Mouse (Mus musculus) gastrocnemius, postnatal 10 days (tissue): ENCODE data around the gene Scly. TPM values are rescaled to one million over a fixed set of nuclear protein-coding genes. Genes with fewer than 3 reads are reported as not detected.

Source experiments
- DNase-seq: peaks from one replicate; pipeline ENCODE4 v3.0.0; 2021; ENCODE audit warnings: mixed read lengths
- total RNA-seq, 2 experiments: library from RNA; stranded (reverse); gene quantifications; 2 replicates each; pipeline ENCODE4 v1.2.3; 2021

The Scly gene
- total RNA-seq, 2 experiments from 2014 or later: 11.5 to 12.4 TPM

DNA sequence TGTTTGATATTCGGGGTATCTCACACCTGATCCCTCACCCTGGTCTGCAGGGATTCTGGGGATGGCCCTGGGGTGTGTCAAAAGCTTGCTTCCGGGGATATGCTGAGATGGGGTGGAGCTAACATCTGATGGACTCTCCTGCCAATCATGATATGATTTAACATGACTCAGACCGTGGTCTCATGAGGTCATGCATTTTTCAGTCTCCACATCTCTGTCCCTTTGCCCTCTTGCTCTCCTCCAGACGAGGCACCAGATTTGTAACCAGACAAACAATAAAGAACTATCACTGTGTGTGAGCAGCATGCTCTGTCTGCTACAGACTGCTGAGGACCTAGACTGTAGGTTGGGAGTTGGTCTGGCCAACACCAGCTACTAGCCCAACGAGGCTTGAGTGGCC is 64.0 kb downstream of the Scly start:
- DNase-seq: no peak

DNA sequence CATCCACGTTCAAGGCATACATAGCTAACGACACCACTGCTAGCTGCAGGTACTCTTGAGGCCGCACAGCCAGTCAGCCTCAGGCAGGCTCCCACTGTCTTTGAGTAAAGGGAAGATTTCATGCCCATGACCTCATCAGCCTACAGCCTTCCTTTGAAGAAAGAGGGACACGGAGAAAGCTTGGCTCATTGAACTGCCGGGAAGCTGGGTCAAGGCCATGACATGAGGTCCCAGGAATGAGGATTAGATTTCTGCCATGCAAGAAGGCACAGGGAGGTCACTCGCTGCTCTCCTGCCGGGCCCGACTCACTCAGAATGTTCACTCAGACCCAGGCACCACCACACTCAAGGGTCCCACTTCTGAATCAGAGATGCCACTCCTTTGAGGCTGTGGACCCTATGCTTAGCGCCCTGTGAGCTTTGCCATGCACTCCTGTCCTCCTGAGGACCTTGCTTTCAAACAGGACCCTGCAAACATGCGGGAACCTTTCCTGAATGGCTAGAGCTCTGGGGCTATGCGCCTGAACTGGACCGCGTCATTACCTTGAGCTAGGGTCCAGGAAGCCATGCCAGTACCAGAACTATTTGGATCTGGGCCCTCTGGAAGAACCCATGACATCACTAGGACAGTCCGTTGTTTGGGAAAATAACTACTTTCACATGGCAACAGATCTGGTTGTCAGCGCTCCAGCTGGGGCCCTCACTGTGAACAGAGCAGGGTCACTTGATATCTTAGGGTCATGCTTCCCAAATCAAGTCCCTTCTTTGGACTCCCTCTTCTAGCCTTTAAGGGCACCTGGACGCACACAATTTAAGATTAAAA is 66.9 kb downstream of the Scly start:
- no peak for DNase-seq

GRCm38 (mm10) chr1:91365816-91366214 is 67.7 kb downstream of the Scly start:
- no peak for DNase-seq

DNA sequence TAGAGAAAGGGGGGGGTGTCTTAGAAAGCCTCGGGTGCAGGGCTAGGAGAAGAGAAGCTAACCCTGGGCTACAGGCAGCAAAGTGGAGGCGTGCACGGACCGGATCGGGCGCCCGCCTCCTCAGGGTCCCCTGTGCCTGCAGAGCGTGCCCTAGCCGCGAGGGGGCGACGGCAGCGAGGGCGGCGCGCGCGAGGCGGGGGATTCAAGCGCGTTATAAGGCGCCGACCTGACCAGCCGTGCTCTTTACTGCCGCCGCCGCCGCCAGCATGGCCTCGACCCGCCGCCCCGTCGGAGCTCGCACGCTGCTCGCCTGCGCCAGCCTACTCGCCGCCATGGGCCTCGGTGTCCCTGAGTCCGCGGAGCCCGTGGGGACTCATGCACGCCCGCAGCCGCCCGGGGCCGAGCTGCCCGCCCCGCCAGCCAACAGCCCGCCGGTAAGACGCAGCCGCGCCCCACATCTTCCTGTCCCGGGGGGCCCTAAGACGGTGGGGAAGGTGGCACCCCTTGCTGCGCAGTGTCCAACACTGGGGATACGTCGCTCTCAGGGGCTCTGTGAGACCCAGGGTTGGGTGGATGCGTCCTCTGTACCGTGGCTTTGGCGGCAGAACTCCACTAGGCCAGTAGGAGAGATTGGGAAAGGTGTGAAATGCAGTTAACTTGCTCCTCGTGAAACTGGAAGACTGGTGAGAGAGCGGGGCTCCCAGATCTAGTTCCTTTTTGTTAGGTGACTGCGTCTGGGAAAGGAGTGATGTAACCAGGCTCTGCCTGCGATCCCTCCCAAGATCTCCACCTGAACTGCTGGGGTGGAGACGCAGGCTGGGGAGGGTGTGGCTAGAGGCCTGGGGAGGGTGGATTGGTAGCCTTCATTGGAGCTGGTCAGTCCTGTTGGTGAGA is 68.3 kb downstream of the Scly start, which contains the start of gene Erfe:
Gene Erfe, plus strand, starts transcription at position 216 of the 894 bp plus-strand sequence.
- peak; percentile 80 for DNase-seq

- no peak for DNase-seq
Measured at GRCm38 (mm10) chr1:91367295-91367694, 69.2 kb downstream of the Scly start.

- DNase-seq: no peak
Measured at GRCm38 (mm10) chr1:91369408-91369807, 71.3 kb downstream of the Scly start.

DNA sequence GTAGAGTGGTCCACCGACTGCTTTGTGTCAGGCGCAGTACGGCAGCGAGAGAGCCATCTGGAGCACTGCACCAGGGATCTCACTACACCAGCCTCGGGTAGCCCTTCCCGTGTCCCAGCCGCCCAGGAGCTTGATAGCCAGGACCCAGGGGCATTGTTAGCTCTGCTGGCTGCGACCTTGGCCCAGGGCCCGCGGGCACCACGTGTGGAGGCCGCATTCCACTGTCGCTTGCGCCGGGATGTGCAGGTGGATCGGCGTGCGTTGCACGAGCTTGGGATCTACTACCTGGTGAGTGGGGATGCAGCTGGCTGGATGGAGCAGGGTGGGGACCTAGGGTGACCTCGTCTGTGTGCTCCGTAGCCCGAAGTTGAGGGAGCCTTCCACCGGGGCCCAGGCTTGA is 71.9 kb downstream of the Scly start:
- DNase-seq: no peak

Other genes with a start within 250 kb of the Scly start
- gene Rbm44, start 153.2 kb upstream of the Scly start, total RNA-seq: under 1 TPM in 1 of 2 experiments, not detected in 1; 0.16 TPM
- 10 to 100 TPM; 43.7 to 47.1 TPM for gene Ramp1, start 118.5 kb upstream of the Scly start, total RNA-seq
- 10 to 100 TPM; 56.3 to 57.2 TPM for gene Ube2f, start 48.0 kb upstream of the Scly start, total RNA-seq
- gene Espnl, start 23.7 kb downstream of the Scly start, total RNA-seq: under 1 TPM; 0.12 to 0.27 TPM
- 10 to 100 TPM; 70.3 to 75.2 TPM for gene Klhl30, start 52.7 kb downstream of the Scly start, total RNA-seq
- gene Erfe, start 68.1 kb downstream of the Scly start, total RNA-seq: 1 to 10 TPM; 1.1 to 1.3 TPM
- 10 to 100 TPM; 48.2 to 49.3 TPM for gene Ilkap, start 100.5 kb downstream of the Scly start, total RNA-seq
- gene Hes6, start 115.7 kb downstream of the Scly start, total RNA-seq: 10 to 100 TPM; 19.8 to 21.4 TPM
- gene Per2, start 161.0 kb downstream of the Scly start, total RNA-seq: 1 to 10 TPM; 4.9 to 6.8 TPM
- gene Traf3ip1, start 196.3 kb downstream of the Scly start, total RNA-seq: 1 to 10 TPM; 3.4 to 3.8 TPM
- 10 to 100 TPM; 13.2 to 15.6 TPM for gene Asb1, start 242.2 kb downstream of the Scly start, total RNA-seq